Mouse (Mus musculus) 416B (cell line): ENCODE data around the gene Hist1h2be.
"Not testable (repeated sequence)": the region's sequence is repeated elsewhere in the genome, so short reads cannot be mapped to it uniquely, and the experiment has no call there.

ENCODE experiments used
- DNase-seq: peaks from one replicate; pipeline ENCODE4 v3.0.0; 2011; ENCODE audit warnings: low read depth

Hist1h2be gene

DNA sequence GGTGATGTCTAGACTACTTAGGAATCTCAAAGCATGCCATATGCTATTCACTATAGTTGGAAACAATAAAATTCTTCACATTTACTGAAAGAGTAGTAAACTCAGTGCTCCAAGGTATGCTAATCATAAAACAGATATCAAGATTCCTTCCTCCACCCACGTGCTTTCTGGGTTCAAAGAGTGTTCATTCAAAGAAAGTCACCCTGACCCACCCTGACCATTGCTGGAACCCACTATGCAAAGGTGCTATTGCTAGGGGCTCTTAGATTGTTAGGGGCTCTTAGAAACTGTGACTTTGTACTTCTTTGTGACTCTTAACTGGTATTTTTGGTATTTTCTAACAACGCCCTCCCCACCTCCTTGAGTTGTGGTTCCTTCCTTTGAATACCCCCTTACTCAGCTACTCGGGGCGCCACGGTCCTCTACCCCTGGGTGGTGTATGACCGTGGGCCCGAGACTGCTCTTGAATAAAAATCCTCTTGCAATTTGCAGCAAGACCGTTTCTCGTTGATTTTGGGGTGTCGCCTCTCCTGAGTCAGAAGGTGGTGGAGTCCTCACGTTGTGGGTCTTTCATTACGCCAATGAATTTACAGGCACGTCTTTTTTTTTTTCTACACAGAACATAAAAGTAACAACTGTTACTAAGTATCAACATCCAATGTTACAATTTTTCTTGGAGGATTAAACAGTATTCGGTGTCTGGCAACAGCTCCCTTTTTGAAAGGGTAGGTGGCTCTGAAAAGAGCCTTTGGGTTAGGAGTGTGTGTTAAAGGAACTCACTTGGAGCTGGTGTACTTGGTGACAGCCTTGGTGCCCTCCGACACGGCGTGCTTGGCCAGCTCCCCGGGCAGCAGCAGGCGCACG, 47.7 kb downstream of the Hist1h2be start:
- DNase-seq = peak; percentile 87

DNA sequence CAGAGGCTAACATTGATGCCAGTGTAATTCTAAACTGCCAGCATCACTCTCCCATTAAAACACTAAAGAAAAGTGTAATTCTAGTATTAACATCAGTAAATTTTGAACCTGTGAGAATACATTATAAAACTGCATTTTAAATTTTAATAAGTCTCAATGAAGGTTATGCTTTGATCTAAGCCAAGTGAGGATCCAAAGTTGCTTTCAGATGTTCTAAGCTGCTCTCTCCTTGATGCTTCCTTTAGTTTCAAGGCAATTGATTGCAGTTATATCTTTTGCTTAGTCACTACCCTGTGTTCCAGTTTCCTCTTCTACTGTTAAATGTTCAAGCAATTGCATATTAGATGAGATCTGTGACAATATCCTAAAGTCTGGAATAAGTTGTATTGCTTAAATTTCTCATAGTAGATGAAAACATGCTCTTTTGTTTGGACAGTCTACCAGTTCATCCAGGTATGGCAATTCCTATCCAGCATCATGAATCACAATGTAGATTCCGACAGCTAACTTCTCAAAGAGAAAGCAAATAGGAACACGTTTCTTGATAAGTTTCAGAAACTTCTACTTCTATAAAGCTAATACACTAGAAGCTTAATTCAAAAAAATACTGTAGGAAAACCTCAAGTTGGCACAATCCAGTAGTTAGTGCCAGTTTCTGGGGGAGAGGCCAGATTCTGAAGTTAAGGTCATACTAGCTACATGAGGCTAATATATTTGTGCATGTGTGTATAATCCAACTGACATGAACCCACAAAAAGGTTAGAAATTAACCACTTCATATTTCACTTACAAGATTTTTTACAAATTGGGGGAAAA, 48.5 kb downstream of the Hist1h2be start:
- DNase-seq = peak; percentile 92

DNA sequence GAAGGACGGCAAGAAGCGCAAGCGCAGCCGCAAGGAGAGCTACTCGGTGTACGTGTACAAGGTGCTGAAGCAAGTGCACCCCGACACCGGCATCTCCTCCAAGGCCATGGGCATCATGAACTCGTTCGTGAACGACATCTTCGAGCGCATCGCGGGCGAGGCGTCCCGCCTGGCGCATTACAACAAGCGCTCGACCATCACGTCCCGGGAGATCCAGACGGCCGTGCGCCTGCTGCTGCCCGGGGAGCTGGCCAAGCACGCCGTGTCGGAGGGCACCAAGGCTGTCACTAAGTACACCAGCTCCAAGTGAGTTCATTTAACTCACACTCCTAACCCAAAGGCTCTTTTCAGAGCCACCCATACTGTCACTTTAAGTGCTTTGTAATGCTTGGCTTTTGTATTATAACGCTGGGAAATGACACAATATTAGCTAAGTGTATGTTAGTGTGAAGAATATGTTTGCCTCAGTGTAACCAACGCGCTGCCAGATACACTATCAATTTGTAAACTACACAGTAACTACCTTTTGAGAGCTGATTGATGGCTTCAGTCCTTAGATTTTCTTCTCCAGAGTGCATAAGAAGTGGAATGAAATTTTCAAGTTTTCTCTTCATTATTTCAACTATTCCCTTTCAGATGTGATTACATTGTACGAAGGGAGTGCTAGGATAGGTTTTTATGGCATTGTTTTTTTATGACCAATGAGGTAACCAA, 49.3 kb downstream of the Hist1h2be start:
- peak; percentile 94 for DNase-seq

DNA sequence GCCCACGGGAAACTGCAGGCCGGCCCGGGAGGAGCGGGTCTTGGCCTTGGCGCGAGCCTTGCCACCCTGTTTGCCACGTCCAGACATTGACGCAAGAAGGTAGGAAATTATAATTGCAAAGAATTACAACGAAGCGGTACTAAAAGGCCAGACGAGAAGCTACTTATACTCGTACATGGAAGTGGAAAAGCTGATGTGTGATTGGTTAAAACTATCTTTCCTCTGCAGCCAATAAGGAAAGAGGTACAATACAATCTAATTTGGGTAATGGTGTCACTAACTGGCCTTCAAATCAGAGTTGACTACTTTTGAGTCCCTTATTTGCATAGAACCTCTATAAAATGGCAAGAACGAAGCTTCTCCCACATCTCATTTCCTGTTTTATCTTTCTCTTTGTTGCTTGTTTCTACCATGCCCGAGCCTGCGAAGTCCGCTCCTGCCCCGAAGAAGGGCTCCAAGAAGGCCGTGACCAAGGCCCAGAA, 49.9 kb downstream of the Hist1h2be start, which contains the start of the genes Hist1h2ae and Hist1h2bg:
TSS of gene Hist1h2ae (minus strand) at position 199 of the 482 bp plus-strand sequence.
TSS of gene Hist1h2bg (plus strand) at position 375 of the 482 bp plus-strand sequence.
- peak; percentile 100 for DNase-seq

DNA sequence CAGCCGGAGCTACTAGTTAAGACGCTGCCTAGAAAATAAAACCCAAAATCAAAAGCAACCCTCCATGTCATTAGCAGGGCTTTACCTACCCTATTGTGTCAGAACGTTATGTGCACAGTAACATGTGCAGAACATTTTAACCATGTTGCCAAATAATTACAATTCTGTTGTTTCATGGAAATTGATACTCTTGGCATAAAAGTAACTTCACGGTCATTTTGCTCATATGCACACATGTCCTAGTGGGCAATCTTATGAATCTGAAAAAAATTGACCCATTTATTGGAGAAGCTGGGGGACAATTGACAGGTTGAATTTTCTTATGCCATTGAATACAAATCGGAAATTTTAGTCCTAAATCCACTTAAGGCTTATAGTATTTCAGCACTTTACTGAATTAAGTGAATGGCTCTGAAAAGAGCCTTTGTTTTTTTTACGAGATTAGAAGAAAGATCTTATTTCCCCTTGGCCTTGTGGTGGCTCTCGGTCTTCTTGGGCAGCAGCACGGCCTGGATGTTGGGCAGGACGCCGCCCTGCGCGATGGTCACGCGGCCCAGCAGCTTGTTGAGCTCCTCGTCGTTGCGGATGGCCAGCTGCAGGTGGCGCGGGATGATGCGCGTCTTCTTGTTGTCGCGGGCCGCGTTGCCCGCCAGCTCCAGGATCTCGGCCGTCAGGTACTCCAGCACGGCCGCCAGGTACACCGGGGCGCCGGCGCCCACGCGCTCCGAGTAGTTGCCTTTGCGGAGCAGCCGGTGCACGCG, 50.5 kb downstream of the Hist1h2be start:
- peak; percentile 91 for DNase-seq

DNA sequence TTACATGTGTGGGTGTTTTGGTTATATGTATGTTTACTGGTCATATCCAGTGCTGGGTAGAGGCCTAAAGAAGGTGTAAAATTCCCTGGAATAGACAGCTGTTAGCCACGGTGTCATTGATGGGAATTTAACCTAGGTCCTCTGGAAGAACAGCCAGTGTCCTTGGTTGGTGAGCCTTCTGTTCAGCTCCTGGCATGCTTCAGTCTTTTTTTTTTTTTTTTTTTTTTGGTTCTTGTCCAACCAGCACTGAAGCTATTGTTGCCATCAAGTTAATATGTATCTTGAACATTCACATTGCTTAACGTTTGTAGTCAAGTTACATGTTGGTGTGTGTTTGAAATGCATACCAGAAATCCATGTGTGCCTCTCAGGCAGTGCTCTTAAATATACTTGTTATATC, 56.4 kb downstream of the Hist1h2be start:
- no peak for DNase-seq

DNA sequence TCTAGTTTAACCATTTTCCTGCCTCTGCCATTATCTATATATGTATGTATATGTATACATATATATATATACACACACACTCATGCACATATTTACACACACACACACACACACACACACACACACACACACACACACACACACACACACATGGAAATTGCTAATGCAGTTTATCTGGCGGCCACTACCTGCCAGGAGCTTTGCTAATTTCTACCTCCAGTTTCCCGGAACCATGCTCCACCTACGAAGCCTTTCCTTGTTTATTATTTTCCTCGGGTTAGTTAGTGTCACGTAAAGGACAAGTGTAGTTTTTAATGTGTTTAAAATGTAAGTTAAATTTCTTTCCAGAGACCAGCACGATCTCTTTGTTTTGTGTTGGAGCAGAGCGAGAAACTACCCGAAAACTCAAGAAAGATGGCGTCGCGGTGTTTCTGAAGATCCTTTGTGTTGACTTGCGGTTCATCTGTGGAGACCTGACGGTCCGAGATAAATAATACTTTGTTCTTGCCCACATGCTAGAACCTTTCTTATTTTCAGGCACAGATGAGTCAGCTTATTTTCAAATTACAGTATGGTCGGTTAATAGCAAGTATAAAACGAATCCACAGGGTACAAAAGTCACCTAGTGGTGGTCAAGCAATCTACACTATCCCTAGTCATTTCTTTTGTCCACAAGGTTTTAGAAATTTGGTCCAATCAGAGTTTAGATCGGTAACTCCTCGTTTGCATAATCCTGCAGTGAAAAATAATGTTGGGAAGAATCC, 58.0 kb downstream of the Hist1h2be start:
- DNase-seq = peak; percentile 98

DNA sequence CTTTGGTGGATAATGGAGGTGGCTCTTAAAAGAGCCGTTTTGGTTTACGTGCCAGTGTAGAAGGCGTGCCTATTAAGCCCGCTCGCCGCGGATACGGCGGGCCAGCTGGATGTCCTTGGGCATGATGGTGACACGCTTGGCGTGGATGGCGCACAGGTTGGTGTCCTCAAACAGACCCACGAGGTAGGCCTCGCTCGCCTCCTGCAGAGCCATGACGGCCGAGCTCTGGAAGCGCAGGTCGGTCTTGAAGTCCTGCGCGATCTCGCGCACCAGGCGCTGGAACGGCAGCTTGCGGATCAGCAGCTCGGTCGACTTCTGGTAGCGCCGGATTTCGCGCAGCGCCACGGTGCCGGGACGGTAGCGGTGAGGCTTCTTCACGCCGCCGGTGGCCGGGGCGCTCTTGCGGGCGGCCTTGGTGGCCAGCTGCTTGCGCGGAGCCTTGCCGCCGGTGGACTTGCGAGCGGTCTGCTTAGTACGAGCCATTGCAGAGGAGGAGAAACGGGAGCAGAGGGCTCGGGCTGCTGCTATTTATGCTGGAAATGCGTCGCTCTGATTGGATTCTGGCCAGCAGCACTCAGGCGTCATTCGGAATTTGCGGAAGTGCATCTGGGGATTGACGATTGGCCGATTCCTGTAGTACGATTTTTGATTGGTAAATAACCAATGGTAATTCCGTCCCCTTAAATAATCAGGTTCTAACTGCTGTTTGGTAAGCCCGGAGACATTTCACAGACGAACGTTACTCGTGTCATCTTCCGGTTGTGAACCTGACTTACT, 58.9 kb downstream of the Hist1h2be start, which contains the start of gene Hist1h3e:
TSS of gene Hist1h3e (minus strand) at position 487 of the 777 bp plus-strand sequence.
- DNase-seq = peak; percentile 100

DNA sequence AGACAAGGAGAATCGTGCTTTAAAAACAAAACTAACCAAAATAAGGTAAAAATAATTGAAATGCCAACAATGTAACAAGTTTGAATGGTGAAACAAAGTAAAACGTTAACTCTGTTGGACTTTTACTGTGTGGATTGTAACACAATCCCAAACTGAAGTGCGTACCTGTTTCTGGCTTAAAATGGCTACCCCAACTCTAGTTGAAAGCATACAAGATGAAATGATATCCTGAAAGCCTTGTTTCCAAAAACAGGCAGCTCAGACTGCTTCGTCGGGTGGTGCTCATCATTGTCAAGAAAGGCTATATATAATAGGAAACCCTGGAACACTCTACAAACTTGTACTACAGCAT, 59.4 kb downstream of the Hist1h2be start:
- not testable (repeated sequence) for DNase-seq

DNA sequence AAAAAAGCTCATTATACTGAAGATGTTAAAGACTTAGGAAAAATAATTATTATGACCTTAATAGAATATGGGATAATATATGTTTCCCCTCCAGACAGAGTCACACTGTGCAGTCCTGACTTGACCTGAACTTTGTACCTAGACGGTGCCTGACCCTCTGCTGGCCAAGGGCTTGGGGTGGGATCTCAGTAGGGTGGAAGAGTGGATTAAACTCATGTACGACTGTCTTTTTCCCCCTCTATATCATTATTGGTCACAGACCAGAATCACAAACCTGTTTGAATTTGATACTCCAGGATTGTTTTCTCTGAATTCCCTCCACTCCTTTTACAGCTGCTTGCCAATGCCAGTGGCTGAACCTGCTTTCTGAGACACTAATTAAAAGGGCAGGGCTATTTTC, 60.2 kb downstream of the Hist1h2be start:
- peak; percentile 69 for DNase-seq

DNA sequence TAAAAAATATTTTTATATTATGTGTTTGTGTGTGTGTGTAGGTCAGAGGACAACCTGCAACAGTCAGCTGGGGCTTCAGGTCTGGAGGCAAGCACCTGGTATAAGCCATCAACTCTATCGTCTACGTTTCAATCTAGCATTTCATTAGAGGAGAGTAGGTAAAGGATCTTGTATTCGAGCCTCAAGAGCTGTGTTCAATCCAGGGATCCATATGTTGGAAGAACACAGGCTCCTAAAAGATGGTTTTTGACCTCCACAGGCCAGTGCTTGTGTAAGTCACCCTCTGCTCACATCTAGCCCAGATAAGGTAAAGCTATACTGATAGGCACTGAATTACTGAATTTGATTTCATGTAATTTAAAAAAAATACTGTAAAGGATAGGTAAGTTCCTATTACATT, 64.0 kb downstream of the Hist1h2be start:
- DNase-seq = peak; percentile 63

DNA sequence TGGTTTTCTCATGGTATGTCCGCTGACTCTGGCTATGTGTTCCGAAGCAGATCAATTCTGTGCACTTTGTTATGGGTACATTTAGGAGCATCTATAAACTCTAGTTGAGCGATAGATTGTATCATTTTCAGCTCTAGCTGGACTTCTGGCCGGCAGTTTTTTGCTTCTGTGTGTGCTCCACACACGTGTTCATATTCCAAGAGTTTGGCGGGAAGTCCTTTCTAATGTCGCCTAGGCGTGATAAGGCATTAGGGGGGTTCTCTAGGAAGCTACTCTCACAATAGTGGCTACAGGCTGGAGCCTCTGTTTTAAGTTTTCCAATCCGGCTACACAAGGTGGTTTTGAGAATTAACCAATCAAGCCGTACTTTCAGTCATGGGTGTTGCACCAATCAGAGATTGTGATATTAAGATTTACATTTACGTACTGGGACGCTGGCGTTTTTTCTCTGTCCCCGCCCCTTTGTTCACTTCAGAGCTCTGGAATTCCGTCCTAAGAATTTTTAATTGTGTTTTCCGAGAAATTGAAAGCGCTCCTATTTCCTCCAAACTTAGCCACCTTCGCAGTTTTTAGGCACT, 65.0 kb downstream of the Hist1h2be start:
- peak; percentile 100 for DNase-seq

DNA sequence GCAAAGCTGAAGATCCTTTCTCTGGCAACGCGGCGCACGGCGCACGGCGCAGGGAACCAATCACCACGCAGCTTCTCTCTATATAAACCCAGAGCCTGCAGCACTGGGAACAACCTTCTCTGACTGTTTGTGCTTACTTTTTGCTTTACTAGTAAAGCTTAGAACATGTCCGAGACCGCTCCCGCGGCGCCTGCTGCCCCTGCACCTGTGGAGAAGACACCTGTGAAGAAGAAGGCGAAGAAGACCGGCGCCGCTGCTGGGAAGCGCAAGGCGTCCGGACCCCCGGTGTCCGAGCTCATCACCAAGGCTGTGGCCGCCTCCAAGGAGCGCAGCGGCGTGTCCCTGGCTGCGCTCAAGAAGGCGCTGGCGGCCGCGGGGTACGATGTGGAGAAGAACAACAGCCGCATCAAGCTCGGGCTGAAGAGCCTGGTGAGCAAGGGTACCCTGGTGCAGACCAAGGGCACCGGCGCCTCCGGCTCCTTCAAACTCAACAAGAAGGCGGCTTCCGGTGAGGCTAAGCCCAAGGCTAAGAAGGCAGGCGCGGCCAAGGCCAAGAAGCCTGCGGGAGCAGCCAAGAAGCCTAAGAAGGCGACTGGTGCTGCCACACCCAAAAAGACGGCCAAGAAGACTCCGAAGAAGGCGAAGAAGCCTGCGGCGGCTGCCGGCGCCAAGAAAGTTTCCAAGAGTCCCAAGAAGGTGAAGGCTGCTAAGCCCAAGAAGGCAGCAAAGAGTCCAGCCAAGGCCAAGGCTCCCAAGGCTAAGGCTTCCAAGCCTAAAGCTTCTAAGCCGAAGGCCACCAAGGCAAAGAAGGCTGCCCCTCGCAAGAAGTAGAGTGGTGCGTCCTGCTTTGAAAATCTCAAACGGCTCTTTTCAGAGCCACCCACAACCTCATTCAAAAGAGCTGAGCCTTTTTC, 65.7 kb downstream of the Hist1h2be start:
- peak; percentile 99 for DNase-seq

DNA sequence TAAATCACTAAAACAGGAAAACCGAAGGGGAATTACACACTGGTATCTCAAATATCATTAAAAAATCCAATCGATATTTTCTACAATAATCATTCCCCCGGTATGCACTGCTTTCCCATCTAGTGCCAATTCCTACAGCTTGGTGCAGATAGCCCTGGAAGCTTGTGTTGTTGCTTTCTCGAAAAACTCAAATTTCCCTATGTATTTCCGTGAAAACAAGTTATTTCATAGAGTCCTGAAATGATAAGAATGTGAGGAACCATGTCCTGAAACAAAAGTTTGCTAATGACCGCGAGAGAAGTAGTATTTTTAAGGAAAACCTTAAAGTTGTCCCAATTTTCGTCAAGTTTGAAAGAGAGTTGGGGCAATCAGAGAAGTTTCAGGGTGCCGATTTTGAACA, 66.5 kb downstream of the Hist1h2be start:
- DNase-seq = peak; percentile 86

DNA sequence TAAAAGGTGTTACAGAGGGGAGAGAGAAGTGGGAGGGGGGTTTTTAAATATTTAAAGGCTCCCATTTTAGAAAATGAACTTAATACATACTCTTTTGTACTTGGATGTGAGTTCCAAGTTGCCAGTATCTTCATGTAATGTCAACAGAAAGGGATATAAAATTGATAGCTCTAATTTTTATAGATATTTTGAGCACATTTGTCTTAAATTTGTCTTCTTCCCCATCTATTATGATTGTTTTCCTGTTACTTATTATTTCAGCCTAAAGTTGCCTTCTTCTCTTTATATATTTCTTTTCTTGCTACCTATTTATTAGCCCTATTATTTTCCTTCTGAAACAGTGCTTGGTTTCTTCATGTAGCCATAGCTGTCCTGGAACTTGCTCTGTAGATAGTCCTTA, 68.0 kb downstream of the Hist1h2be start, which contains the start of gene Hist1h1d:
TSS of gene Hist1h1d (plus strand) at position 301 of the 400 bp plus-strand sequence.
- no peak for DNase-seq

DNA sequence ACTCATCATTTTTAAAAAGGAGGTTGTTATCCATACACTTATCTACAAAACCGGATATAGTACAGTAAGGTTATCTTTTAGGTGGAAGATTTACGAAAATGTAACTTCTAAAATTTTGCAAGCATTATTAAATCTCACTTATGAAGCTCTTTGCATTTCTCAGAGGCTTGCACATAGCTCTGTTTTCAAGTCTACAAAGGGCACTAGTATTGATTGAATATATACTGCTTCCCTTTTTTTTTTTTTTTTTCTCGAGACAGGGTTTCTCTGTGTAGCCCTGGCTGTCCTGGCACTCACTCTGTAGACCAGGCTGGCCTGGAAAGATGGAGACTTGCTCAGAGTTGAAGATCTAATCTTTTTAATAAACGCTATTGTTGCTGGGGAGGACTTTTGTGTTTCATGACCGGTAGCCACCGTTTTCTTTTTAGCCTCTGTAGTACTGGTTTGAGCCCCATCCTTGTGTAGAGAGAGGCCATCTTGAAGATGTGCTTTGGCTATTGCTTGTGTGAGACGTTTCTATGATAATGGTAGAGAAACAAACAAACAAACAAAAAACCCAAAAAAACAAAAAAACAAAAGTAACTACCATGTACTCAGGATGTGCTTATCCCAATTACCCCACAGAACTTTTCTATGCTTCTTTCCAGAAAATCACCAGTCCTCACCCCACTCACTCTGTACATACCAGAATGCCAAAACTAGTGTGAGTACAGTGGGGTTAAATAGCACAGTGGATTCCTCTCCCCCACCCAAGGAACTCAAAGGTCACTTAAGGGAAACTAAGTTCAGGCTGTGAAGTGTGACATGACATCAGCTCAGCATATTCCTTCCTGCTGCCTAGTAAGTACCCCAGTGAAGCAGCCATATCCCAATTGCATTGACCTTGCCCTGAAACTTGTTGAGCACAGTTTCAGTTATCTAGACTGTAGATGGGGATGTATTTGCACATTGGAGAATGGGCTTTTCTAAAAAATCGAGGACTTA, 68.7 kb downstream of the Hist1h2be start:
- peak; percentile 71 for DNase-seq
